Mouse (Mus musculus): ENCODE measurements around the gene Urod. TPM values are rescaled to one million over a fixed set of nuclear protein-coding genes. Genes with fewer than 3 reads are reported as not detected.
A peak's percentile ranks its signal among the peaks of the same experiment; 100 is the strongest.

Urod gene
- 71.3 and 75.4 TPM in 2 replicates for polyA plus RNA-seq (2012; rRNA removed)

DNA sequence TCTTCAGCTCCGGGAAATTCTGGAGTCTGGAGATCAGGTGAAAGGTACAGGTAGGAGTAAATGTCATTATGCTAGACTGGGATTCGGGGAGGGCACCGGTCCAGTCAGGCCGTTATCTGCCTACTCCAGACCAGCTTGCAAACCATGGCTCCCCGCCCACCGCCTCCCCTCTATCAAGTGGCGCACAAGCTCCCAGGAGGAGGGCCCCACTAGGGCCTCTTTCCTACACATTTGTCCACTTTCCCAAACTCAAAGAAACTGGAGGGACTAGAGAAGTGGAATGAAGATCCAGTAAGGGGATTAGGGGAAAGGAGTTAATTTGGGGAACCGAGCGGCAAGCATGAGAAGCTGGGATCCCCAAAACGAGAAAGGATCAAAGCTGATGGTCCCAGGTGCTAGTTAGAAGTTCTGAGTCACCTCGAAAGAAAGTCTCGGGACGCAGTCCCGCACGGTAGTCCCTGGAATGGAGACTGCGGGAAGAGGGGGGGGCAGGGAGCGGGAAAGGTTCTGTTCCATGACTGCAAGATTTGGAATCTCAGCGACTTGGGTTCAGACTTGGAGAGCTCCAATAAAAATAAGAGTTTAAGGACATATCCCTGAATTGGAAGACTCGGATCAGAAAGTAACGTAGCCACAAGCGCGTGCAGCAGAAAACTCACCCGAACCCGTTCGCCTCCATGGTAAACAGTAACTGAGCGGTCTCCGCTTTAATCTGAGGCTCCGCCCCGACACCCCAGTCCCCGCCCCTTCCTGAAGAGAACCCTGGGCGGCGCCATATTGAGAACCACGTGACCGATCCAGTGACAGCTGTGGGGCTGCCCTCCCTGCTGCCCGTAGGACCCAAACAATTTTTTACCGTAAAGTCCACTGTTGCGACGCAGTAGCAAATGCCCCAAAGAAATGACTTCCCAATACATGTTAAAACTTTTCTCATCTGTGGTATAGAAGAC, at the start of gene Urod:
Urod (minus strand) TSS at position 742 of the 950 bp plus-strand sequence.
- peak; percentile 73 for DNase-seq (ENCODE audit: low spot score)

DNA sequence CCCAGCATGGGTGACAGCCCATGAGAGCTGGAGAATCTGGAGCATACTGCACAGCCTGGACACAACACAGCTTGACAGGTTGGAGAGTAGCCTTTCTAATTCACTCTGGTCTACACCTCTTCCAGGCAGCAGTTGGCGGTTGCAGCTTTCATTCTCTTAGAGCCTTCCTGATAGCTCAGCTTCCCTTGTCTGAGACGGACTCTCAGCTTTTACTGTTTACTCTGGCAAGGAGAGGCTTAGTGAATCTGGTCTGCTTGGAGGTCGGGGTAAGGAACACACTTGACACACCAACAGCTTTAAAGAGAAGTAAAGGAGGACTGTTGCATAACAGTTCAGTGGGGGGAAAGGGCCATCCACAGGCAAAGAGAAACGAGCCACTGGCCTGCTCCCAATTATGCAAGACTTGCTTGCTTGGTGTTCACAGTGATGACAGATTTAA, 47.1 kb upstream of the Urod start:
- no peak for DNase-seq (ENCODE audit: low spot score)

DNA sequence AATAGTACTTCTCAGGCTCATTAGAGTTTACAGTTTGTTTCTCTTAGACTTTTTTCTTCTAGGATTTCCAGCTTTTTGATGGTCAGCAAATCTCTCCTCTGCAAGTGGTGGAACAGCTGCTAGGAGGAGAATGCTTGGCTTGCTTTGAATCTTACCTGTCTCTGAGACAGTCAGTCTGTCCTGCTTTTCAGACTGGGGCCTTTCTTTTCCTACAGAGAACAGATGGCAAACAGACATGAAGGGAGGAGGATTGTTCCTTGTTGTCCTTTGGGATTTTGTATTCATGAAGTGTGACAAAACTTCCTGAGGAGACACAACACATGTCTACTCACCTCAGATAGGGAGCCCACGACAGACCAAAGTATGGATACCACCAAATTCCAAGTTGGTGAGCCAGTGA, 46.6 kb upstream of the Urod start:
- DNase-seq (ENCODE audit: low spot score): no peak

DNA sequence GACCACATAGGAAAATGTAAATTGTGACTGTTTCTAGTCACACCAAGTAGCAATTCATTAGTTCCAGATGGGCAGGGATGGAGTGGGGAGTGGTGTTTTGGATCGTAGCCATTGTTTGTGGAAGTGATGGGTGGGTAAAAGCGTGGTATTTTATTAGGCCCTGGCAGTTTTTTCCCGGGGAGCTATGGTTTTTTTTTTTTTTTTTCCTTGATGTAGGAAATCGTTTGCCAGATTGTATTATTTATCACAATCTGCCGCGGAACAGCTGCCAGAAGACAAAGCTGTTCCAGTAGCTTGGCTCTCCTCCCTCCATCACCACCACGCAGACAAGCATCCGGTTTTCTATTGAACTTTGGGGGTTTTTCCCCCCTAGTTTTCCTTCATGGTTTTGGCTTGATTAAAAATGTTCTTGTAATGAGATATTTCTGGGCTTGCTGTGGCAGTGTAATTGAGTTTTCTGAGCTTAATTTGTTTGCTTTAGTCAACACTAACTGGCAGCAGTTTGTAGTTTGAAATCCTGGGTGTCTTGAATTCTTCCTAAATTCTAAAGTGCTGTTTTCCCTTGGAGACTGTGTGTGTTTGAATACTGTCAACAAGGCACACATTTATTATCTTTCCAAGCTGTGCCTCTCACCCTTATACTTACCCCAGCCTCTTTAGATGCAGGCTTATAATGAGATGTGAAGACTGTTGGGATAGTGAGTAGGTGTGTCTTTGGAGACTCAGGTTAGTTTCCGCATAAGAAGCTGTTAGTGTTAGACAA, 45.9 kb upstream of the Urod start:
- no peak for DNase-seq (ENCODE audit: low spot score)

DNA sequence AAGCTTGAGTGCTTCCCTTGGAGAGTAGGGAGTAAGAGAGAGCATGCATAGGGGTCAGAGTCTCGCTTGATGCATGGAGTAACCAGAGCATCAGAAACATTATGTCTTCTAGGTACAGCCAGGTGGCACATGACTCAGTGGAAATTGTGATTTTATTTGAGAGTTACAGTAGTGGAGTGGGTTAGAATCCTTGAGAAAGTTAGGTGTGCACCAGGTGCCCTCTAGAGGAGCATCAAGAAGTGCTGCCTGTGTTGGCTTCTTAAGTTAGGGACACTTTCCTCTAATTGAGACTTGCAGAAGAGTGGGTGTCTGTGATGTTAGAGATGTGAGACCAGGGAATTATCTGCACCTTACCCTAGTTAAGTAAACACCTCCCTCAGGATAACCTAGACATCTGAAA, 36.9 kb upstream of the Urod start:
- DNase-seq (ENCODE audit: low spot score): no peak

DNA sequence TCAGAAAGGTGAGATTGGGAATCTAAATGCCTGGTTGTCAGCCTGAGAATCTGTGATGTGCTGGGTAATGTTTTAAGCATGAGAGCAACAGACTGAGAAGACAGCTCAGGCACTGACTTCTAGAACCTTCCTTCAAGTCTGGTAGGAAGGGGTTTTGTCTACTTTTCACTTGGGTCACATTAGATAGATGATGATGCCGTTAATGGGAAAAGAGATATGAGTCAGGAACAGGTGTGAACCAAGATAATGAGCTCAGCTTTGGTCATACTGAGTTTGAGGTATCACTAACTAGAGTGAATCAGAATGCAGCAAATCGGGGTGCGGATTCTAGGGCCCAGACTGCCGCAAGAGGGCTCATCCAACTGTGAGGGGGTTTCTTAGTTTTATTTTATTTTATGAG, 29.3 kb upstream of the Urod start:
- DNase-seq (ENCODE audit: low spot score): no peak

DNA sequence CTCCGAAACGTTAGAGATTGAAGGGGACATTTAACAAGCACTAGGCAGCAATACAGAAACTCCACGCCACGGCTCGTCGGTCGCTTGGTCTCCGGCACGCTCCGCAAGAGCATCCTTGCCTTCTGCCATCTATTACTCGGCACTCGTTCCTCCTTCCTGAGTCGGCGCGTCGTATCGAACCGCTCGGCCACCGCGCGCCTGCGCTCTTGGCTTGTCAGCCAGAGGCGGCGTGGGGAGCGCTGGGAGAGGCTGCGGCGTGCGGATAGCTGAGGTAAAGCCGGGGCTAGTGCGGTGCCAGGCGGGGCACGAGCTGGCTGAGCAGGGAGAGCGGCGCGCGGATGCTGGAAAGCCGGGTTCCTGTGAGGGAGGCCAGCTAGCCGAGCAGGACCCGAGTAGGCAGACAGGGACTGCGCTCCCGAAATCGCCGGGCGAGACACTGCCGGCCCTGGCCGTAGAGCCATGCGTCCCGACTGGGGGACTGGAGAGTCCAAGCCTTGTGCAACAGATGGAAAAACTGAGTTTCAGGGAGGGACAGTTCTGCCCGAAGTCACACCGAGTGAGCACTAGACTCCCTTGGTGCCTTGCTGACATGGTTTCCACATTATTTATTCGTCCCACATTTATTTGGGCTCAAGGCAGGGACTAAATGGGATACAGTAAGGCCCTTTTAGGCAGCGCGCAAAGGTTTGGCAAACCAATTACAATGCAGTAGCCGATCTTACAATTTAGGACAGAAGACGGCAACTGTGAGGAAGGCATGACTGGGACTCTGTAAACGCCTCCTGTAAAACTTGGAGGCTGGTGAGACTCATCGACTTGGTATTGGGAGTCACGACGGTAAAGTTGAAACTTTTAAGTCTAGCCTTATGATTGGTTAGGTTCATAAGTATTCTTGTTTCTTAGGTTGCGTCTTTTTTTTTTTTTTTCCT, 25.3 kb upstream of the Urod start, which contains the start of gene Eif2b3:
Eif2b3 (plus strand) TSS at position 197 of the 929 bp plus-strand sequence.
- peak; percentile 85 for DNase-seq (ENCODE audit: low spot score)

DNA sequence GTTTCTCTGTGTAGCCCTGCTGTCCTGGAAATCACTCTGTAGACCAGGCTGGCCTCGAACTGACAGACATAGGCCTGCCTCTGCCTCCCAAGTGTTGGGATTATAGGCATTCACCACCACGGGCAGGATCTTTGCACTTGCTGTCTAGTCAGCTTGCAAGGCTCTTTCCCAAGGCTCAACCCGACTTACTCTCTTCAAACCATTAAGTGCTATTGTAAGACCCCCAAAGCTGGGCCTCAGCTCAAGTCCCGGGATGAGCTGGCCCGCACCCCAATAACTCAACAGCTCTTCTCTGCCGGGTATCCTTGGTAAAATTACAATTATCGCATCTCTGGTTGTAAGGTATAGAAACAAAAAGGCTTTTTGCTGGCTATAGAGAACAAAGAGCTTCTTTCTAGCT, 24.1 kb upstream of the Urod start:
- DNase-seq (ENCODE audit: low spot score): no peak

DNA sequence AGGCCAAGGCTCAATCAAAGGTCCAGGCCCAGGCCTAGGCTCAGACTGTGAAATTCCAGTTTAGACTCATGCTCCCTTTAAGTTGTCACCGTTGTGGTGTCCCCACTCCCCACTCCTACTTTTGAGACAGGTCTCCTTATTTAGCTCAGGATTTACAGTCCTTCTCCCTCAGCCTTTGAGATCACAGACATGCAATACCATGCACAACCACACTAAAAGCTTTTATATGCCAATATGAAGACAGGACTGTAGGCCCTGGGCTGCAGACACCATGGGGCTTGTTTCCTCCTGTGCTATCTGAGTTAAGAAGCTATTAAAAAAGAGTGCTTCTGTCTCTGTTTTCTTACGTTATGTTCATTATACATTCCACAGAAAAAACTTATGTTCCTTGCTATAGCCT, 23.5 kb upstream of the Urod start:
- DNase-seq (ENCODE audit: low spot score): no peak

DNA sequence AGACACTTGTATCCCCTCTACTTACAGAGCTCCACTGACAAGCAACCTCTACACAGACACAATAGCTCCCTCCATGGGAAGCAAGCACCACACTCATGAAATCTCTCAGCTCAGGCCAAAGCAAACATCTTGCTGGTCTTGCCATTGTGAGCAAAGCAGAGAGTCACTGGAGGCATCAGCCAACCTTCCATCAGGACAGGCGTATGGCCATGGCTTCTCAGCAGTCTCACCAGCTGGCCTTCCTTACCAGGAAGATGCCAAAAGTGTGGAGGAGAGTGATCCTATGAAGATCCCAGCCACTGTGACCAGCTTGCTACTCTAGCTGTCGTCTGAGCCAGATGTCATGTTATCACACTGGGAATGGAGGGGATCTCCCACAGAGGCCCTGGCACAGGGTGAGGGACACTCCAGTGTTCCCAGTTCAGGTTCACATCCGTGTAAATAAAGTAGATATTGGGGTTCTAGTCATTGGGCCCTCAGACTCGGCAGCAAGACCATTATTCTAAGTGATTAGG, 20.7 kb upstream of the Urod start:
- DNase-seq (ENCODE audit: low spot score): no peak

DNA sequence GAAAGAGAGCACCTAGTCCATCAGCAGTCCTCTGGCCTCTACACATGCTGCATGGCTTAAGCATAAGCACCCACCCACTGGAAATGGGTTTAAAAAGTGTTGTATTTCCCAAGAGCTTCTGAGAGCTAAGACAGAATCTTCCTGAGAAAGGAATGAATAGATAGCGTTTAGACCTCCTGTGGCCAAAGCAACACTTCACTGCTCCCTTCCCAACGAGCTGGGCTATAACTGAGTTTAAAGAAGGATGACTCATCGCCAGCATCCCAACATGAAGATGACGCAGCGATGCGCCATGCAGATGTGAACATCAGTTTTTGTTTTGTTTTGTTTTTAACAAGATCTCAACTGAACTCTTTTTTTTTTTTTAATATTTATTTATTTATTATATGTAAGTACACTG, 19.4 kb upstream of the Urod start:
- DNase-seq (ENCODE audit: low spot score): no peak

DNA sequence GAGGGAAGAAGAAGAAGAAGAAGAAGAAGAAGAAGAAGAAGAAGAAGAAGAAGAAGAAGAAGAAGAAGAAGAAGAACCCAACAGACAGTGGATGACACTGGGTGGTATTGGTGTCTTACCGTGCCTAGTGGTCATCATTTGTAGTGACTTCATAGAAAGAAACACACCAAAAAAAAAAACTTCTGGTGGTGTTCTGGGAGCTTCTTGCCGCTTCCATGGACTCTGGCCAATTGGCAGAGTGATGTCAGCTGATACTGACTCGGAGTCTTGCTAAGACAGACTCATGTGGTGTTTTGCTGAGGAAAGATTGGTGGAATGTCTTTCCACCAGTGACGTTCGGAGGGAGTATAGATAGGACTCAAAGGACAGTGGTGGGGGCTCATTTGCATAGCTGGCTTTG, 16.0 kb upstream of the Urod start:
- no peak for DNase-seq (ENCODE audit: low spot score)

DNA sequence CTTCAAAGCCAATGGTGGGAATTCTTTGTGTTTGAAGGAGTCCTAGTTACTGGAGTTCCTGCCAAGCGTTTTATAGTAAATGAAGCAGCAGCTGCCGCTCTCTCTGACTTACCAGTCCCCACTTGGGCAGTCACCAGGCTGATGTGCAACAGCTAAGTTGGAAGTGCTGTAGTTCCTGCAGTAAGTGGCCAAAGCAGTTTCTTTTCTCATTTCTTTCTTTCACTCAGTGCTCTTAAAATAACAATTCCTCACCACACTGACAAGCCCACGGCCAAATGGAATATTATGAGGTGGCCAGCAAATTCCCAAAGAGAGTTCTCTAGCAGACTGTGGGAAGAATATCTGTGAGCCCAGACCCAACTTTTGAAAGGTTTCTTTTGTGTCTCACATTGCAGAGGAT, 12.8 kb upstream of the Urod start:
- DNase-seq (ENCODE audit: low spot score): no peak

DNA sequence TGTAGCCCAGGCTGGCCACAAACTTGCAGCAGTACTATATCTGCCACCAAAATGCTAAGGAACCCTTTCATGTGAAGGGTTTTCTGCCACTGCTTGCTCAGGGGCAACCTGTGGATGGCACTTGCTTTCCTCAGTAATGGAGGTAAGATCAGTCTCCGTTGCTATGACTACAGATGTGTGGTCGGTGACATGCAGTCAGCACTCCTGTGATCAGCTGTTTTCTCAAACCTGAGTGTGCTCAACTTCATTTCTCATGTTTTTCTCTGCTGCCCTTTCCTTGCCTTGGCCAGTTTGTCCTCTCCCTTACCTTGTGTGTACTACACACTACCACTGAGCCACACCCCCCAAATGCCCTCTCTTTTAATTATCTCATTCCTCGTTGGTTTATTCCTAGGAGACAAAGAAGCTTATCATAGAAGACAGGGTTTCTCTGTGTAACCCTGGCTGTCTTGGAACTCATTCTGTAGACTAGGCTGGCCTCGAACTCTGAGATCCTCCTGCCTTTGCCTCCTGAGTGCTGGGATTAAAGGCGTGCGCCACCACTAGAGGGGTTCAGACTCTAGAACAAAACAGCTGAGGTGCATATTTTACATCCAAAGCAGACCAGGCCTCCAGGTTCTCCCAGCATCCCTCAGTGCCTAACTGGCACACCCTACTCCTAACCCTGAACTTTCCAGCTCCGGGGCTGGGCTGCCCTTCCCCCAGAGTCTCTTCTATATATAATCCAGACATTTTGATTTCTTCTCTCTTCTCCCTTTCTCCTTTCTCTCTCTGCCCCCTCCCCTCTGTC, 11.6 kb upstream of the Urod start:
- DNase-seq (ENCODE audit: low spot score): no peak

DNA sequence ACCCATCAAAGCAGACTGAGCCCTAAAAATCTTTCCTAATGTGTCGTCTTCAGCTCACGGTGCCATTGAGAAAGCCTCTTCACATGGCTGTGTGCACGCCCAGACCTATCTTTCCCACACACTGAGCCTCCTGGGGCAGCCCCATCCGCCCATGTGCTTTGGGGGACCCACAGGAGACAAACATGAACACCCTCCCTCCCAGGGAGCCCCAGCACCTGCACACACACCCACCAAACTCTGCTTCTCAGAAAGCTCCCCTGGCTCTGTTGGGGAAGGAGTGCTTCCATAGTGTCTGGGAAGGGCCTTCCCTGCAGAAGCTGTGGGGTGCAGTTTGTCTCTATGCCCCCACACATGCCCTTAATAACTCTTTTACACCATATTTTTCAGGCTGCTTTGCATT, 10.4 kb upstream of the Urod start:
- no peak for DNase-seq (ENCODE audit: low spot score)

DNA sequence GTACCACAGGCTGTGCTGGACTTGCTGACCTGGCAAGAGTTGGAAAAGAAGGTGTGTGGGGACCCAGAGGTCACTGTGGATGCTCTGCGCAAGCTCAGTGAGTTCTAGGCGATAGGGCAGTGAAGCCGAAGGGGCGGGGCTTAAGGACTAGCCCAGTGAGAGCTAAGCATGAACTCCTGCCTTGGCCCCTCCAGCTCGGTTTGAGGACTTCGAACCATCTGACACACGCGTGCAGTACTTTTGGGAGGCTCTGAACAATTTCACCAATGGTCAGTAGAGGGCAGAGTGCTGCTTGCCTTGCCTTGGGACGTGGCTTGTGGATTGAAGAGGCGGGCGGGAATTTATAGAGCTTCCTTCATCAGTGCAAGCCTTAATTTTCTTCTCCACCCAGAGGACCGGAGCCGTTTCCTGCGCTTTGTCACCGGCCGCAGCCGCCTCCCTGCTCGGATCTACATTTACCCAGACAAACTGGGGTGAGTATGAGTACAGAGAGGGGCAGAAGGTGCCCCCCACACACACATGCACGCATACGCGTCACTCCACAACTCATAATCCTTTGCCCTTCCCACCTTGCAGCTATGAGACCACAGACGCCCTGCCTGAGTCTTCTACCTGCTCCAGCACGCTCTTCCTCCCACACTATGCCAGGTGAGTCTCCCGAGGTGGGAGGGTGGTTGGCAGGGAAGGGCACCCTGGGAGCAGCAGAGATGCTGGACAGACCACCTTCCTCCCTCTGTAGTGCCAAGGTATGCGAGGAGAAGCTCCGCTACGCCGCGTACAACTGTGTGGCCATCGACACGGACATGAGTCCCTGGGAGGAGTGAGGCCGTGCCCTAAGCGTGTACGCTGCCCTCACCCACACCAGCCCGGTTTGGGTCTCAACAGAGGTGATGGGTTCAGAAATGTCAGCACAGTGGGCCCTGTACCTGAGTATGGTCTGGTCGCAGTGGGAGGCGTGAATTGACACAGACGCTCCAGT, 8.6 kb upstream of the Urod start:
- DNase-seq (ENCODE audit: low spot score): no peak

DNA sequence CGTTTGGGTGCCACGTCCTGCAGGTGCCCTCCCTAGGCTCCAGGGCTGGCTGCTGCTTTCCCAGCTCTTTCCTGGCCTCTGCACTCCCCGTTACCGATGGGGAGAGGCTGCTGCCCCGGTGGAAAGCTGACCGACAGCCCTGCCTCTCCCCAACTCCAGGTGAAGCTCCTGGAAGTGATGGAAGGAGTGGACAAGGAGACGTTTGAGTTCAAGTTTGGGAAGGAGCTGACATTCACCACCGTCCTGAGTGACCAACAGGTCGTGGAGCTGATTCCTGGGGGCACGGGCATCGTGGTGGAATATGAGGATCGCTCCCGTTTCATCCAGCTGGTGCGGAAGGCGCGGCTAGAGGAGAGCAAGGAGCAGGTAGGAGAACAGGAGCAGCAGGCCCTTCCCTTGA, 7.7 kb upstream of the Urod start:
- DNase-seq (ENCODE audit: low spot score): no peak

DNA sequence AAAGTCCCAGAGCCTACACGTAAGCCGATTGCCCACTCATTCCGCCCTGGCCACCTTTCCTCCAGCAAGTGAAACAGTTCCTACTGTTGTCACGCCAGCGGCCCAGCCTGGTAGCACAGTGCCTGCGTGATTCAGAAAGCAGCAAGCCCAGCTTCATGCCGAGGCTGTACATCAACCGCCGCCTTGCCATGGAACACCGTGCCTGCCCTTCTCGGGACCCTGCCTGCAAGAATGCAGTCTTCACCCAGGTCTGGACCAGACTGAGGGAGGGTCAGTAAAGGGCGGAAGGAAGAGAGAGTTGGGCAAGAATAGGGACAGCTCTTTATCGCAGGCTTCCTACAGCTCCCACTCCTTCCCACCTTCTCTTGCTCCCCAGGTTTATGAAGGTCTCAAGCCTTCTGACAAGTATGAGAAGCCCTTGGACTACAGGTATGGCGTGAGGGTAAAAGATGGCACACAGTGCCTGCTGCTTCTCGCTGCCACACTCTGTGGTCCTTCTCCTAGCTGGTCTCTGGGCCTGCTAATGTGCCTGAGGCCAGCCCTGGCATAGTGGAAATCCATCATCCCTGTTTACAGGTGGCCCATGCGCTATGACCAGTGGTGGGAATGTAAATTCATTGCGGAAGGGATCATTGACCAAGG, 5.4 kb upstream of the Urod start:
- DNase-seq (ENCODE audit: low spot score): no peak

DNA sequence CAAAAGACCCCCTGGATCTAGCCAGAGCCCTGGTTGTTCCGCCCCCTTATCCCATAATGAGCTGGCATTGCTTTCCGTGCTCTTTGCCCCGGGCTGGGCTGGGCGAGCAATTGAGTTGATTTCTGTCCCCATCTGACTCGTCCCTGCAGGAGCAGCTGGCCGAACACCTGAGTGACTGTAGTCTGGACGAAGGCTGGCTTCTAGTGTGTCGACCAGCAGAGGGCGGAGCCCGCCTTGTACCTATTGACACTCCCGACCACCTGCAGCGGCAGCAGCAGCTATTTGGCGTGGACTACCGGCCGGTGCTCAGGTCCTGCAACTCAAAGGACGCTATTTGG, 1.6 kb upstream of the Urod start:
- DNase-seq (ENCODE audit: low spot score): peak; percentile 38

Measured in urinary bladder, adult 2 months (tissue).